Mouse (Mus musculus) mesoderm, embryonic 11.5 days (tissue): ENCODE results near the gene Afdn.
"Not testable (repeated sequence)": the region's sequence is repeated elsewhere in the genome, so short reads cannot be mapped to it uniquely, and the experiment has no call there.

Experiments used
- DNase-seq: peaks from one replicate; pipeline ENCODE4 v3.0.0-alpha.2; 2012; ENCODE audit warnings: low read depth, low spot score

The Afdn gene

DNA sequence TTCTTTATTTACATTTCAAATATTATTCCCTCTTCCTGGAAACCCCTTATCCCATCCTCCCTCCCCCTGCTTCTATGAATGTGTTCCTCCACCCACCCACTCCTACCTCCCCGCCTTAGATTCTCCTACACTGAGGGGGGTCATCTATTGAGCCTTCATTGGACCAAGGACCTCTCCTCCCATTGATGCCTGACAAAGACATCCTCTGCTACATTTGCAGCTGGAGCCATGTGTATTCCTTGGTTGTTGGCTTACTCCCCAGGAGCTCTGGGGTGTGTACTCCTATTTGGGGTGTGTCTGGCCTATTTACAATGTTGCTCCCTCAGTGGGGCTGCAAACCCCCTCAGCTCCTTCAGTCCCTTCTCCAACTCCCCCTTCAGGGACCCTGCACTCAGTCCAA, 109.9 kb downstream of the Afdn start:
- DNase-seq, result no peak

- no peak for DNase-seq
Observed at GRCm38 (mm10) chr17:13874245-13874644, 113.9 kb downstream of the Afdn start.

- DNase-seq, result no peak
Observed at GRCm38 (mm10) chr17:13877460-13877859, 117.1 kb downstream of the Afdn start.

DNA sequence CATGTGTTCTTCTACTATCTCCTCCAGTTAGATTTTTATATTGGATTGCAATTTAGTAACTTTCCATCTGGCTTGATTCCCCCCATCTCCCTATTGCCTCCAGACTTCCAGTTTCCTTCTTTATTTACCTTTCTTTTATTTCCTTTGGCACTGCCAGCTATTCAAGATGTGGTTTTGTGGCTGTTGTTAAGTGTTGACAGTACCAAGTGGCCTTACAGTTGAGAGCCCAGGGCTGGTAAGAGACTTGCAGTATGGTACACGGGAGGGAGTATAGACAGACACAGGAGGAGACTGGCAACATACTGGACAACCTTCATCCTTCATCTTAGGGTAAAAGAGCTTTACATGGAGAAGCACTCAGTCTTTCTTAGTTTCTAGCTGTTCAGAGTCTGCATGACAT, 119.4 kb downstream of the Afdn start:
- no peak for DNase-seq

DNA sequence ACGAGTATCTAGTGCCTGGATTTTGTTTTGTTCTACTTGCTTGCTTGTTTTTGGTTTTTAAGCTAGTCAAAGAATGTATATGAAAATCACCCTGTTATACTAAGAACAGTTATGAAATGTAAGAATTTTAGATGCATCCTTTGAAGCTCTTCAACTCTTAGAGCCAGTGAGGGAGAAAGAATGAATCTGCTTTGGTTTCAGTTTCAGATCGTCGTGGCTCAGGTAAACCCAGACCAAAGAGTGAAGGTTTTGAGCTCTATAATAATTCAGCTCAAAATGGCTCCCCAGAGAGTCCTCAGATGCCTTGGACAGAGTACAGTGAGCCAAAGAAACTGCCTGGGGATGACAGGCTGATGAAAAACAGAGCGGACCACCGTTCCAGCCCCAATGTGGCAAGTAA, 123.2 kb downstream of the Afdn start:
- DNase-seq, result peak; percentile 26

- no peak for DNase-seq
Observed at GRCm38 (mm10) chr17:13889818-13890434, 129.6 kb downstream of the Afdn start.

- no peak for DNase-seq
Observed at GRCm38 (mm10) chr17:13890932-13891331, 130.6 kb downstream of the Afdn start.

- DNase-seq, result no peak
Observed at GRCm38 (mm10) chr17:13898838-13899237, 138.5 kb downstream of the Afdn start.

DNA sequence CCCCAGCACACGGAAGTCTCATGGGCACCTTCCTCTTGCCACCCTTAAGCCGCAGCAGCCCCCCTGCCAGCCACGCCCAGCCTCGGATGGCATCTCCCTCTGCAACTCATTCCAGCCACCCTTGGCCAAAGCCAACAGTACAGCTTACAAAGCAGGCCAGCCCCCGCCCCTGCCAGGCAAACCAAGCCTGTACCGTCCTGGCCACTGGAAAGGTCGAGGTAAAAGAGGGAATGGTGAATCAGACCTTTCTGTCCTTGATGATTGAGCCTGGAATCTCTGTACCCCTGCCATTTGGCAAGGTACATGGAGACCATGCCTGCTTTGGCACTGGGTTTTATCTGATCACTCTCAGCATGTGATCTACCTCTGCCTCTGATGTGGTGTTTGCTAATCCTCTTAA, 138.9 kb downstream of the Afdn start:
- DNase-seq, result no peak

DNA sequence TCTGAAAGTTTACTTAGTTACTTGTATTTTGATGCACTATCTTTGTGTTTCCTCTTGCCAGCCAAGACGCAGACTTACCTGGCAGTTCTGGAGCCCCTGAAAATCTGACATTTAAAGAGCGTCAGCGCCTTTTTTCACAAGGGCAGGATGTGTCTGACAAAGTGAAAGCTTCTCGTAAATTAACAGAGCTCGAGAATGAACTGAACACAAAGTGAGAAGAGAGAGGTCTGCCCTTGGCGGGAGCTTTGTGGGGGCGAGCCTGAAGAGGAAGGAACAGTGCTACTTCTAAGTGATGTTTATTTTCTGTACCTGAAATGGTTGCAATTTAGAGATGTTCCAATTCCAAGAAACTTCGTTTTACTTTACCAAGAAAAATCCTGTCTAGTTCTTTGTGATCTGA, 143.5 kb downstream of the Afdn start:
- DNase-seq, result no peak

- DNase-seq, result no peak
Observed at GRCm38 (mm10) chr17:13907082-13907481, 146.7 kb downstream of the Afdn start.

DNA sequence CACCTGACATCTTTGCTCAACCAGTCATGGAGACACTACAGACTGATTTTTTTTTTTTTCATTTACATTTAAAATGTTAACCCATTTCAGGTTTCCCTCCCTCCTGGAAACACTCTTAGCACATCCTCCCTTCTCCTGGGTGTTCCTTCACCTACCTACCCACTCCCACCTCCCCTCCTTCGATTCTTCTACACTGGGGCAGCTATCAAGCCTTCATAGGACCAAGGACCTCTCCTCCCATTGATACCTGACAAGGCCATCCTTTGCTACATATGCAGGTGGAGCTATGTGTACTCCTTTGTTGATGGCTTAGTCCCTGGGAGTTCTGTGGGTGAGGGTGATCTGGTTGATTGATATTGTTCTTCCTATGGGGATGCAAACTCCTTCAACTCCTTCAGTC, 147.3 kb downstream of the Afdn start:
- DNase-seq, result no peak

DNA sequence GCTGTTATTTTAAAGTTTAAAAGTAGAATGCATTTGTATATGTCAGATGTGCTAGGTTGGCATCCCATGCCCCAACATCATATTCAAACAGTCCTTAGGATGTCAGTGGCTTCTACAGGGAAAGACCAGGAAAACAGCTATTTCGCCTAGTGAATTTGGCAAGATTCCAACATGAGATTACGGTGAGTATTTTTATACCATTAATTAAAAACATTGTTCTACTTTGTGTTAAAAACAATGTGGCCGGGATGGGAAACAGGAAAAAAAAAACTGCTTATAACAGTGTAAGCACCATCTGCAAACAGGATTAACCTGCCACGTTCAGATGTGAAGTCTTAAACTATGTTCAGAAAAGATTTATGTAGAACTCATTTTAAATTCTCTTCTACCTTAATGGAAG, 153.6 kb downstream of the Afdn start:
- no peak for DNase-seq

- peak; percentile 42 for DNase-seq
Observed at GRCm38 (mm10) chr17:13914531-13914930, 154.2 kb downstream of the Afdn start.

GRCm38 (mm10) chr17:13920771-13921170, 160.4 kb downstream of the Afdn start:
- peak; percentile 57 for DNase-seq

DNA sequence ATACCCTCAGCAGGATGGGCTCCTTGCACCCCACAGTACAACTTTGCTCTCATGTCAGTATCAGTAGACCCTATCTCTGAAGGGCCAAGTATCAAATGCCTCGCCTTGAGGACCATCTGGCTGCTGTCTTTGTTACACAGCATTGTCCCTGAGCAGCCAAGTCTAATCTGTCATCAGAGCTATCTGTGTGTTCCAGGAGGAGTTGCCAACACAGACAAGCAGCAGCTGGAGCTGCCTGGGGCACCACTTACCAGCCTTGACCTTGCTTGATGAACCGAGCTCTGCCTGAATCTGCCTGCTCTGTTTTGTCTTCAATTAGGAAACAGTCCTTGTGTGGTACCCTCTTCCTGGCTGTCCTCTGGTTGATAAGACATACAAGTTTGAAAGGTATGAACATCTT, 163.1 kb downstream of the Afdn start:
- no peak for DNase-seq

DNA sequence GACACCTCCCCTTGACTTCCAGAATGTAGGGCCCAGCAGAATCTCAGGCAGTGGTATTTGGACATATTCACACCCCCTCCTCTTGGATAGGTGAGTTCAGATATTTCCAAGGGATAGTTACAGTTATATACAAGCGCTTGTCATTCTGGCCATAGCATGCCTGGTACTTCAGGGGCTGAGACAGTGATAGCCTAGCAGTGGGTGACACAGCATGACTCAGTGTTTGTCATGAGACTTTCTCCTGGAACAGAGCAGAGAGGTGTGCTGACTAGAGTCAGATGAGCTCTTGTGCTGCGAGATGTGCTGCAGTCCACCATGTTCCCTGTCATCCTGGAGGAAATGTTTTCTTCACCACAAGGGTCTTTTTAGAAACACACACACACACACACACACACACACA, 164.2 kb downstream of the Afdn start:
- DNase-seq, result no peak

DNA sequence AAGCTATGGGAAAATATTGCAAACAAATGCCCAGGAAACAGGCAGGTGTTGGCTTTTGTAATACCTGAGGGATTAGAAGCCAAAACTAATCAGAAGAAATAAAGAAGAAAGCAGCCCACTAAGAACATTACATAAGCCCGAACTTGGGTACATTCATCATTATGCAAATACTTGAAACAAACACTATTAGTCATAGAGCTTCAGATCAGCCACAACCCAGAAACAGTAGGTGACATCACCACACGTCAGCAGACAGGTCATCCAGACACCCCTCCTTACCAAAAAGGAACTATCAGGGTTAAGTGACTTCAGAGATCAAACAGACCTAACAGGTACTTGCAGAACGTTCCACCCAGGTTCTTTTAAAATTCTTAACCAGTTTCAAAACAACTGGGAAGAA, 165.6 kb downstream of the Afdn start:
- no peak for DNase-seq

DNA sequence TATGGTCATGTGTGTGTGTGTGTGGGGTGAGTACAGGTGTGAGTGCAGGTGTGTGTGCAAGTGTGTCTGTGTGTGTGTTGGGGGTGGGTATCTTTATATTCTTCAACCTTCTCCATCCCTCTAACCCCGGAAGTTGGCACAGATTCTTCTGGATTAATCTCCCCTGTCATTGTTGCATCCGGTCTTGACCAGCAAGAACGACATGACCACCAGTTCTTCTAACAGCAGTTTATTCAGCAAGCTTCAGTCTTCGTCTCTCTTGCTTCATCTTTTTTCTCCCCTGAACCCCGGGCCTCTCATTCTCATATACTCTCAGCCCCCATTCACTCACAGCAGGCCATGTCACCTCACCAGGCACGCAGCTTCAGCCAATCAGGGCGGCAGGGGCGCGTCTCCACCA, 170.1 kb downstream of the Afdn start:
- no peak for DNase-seq

GRCm38 (mm10) chr17:13935364-13935763, 175.0 kb downstream of the Afdn start:
- not testable (repeated sequence) for DNase-seq

DNA sequence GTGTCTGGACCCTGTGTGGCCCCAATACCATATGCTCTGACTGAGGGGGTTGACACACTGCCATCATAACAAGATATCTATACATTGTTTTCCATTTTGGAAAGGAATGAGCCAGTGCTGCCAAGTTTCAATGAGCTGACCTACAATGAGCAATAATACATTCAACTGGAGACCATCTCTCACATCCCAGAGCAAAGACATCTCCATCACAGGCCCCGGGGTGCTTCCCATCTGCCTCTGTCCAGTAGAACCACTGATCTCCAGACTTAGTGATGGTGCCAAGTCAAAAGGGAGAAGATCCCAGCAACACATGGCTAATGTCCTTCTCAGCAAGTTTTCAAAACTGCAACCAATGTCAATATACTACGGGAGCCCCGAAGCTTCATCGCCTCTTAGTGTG, 177.4 kb downstream of the Afdn start:
- DNase-seq, result no peak

DNA sequence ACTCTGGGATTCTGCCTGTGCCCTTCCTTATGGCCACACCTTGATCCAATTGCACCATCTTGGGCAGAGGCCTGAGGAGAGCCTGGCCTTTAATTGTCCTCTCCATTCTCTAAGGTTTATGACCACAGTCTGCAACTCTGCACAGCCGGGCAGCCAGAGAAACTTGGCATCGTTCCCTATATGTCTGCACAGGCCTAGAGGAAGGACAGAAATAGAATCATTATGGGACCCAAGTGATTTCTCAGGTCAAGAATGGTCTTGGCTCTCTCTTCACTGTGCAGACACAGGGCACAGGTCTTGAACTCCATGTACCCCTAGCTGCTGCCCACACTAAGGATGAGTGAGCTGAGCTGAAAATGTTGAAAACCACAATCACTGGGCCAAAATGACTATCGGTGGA, 178.3 kb downstream of the Afdn start:
- DNase-seq, result no peak

DNA sequence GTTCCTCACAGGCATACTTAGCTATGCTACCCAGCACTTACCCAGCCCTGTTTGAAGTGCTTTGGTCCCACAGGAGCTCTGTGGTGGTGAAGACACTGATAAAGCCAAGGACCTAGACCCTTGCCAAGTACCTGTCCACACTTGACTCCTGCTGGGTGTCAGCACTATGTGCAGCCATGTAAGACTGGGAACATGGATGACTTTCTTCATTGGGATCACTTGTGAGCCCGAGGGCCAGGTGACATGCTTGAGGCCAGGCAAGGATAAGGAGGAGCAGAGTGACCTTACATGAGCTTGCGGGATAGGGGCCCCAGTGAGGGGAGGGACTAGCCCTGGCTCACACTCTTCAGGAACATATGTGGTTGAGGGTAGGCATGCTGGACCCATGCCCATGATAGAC, 178.9 kb downstream of the Afdn start:
- DNase-seq, result not testable (repeated sequence)

GRCm38 (mm10) chr17:13940487-13940886, 180.1 kb downstream of the Afdn start:
- no peak for DNase-seq
